In the genomic region with DNA sequence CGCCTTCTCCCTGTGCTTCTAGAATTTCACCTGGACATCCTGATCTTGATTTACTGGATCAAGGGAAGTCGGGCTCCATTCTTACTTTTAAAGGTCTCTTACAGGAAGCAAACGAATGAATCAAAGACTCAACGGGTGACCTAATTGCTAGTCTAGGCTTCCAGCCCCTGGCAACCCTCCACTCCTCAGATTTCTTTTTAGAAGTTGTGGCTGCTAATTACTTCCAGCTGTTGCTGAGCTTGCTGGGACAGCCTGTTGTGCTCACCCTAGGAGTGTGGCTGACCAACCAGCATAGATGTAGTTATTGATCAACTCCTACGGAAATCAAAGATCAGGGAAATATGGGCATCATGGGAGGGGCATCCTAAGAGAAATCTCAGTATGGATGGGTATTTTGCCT, we compare ENCODE assay signal across 14 mouse cellular contexts. TPM values are rescaled to one million over a fixed set of nuclear protein-coding genes. Genes with fewer than 3 reads are reported as not detected.
A peak's percentile ranks its signal among the peaks of the same experiment; 100 is the strongest.
DNase-seq lines count a peak whose midpoint lies in the region; ATAC-seq lines count a peak whose summit lies in the region.
"Had no signal": no experiment of that assay in that cellular context is flagged by ENCODE, and none has a peak within 500 bp of the region (broad histone marks: within the 10 kb centered on the region; RNA-seq: fewer than 3 reads in every experiment).

No protein-coding gene starts in this region.

- H3K9ac ChIP-seq in neural tube, embryonic 15.5 days (replicated peaks), result no peak overlapping the region
- H3K9ac ChIP-seq in embryonic facial prominence, embryonic 11.5 days (replicated peaks; ENCODE audit: low read length), result no peak overlapping the region
- H3K9ac ChIP-seq: heart, embryonic 15.5 days; neural tube, embryonic 13.5 days had no signal

- H3K4me2 ChIP-seq in neural tube, embryonic 15.5 days, result no peak overlapping the region
- no peak overlapping the region for H3K4me2 ChIP-seq in embryonic facial prominence, embryonic 11.5 days (ENCODE audit: low read depth, low read length)
- H3K4me2 ChIP-seq: heart, embryonic 15.5 days; neural tube, embryonic 13.5 days had no signal

- WGBS in neural tube, embryonic 15.5 days, result 76% methylated on average over 5 of the region's 5 CpGs
- 34% methylated on average over 5 of the region's 5 CpGs for WGBS in embryonic facial prominence, embryonic 11.5 days

- no peak overlapping the region for H3K4me3 ChIP-seq in neural tube, embryonic 15.5 days (replicated peaks)
- no peak overlapping the region for H3K4me3 ChIP-seq in embryonic facial prominence, embryonic 11.5 days (ENCODE audit: low read depth, low read length)
- H3K4me3 ChIP-seq: heart, embryonic 15.5 days; megakaryocyte, embryonic 14.5 days; neural tube, embryonic 13.5 days had no signal

- no peak for ATAC-seq in neural tube, embryonic 15.5 days (ENCODE audit: low FRiP score)
- ATAC-seq in embryonic facial prominence, embryonic 11.5 days (replicated peaks; ENCODE audit: insufficient number of reproducible peaks, low FRiP score, low TSS enrichment, low read depth), result peak; percentile 56; the same call in 1 of the 2 replicates
- no peak for ATAC-seq in erythroblast, adult 5-6 weeks (replicated peaks; ENCODE audit: low FRiP score, poor library complexity, severe bottlenecking)
- no peak for ATAC-seq in CD4-positive, CD25-positive, alpha-beta regulatory T cell, adult 4 months

- no peaks in the 10 kb centered on the region for H3K9me3 ChIP-seq in neural tube, embryonic 15.5 days (replicated peaks)
- no peaks in the 10 kb centered on the region for H3K9me3 ChIP-seq in embryonic facial prominence, embryonic 11.5 days (replicated peaks; ENCODE audit: control insufficient read depth, low read length)
- H3K9me3 ChIP-seq: G1E; heart, embryonic 15.5 days; neural tube, embryonic 13.5 days had no signal

- H3K27ac ChIP-seq in neural tube, embryonic 15.5 days (replicated peaks), result no peak overlapping the region
- no peak overlapping the region for H3K27ac ChIP-seq in embryonic facial prominence, embryonic 11.5 days (replicated peaks; ENCODE audit: low read depth, low read length)
- H3K27ac ChIP-seq: heart, embryonic 15.5 days; neural tube, embryonic 13.5 days had no signal

- no peaks in the 10 kb centered on the region for H3K36me3 ChIP-seq in neural tube, embryonic 15.5 days
- no peaks in the 10 kb centered on the region for H3K36me3 ChIP-seq in embryonic facial prominence, embryonic 11.5 days (replicated peaks; ENCODE audit: control insufficient read depth, insufficient read depth, low read depth, low read length)
- H3K36me3 ChIP-seq: G1E; heart, embryonic 15.5 days; neural tube, embryonic 13.5 days had no signal

- no peaks in the 10 kb centered on the region for H3K27me3 ChIP-seq in neural tube, embryonic 15.5 days (replicated peaks)
- no peaks in the 10 kb centered on the region for H3K27me3 ChIP-seq in embryonic facial prominence, embryonic 11.5 days (ENCODE audit: control insufficient read depth, insufficient read depth, low read length)
- H3K27me3 ChIP-seq: heart, embryonic 15.5 days; megakaryocyte, embryonic 14.5 days; neural tube, embryonic 13.5 days had no signal

- DNase-seq in neural tube, embryonic 10.5 days (ENCODE audit: extremely low spot score, low spot score), result peak; percentile 15
- DNase-seq in embryonic facial prominence, embryonic 11.5 days (ENCODE audit: low spot score), result peak; percentile 82
- peak; percentile 52 to 72 for DNase-seq in heart, adult 9 months (ENCODE audit: low spot score in 2 of 2)
- peak; percentile 52 for DNase-seq in lung, postnatal 36 days
- no peak for DNase-seq in frontal cortex, postnatal 36 days (ENCODE audit: low spot score in 2 of 2)
- DNase-seq: adrenal gland, adult 8-10 months; cerebellum, adult 11 months had no signal

- H3K4me1 ChIP-seq in neural tube, embryonic 15.5 days, result no peaks in the 10 kb centered on the region
- H3K4me1 ChIP-seq in embryonic facial prominence, embryonic 11.5 days (ENCODE audit: control insufficient read depth, insufficient read depth, low read length), result no peaks in the 10 kb centered on the region
- H3K4me1 ChIP-seq: heart, embryonic 15.5 days; megakaryocyte, embryonic 14.5 days; neural tube, embryonic 13.5 days had no signal

RNA-seq across cellular contexts. Expression of a gene that starts 14.7 kb away (rescaled TPM):
- polyA plus RNA-seq in neural tube, embryonic 15.5 days (2015; fragmentation: Nextera tagmentation; extraction: Ambion mirVana), result 0.92 and 0.95 TPM in 2 replicates
- polyA plus RNA-seq in embryonic facial prominence, embryonic 11.5 days (2014; fragmentation: Nextera tagmentation; extraction: Ambion mirVana), result 0.60 and 0.69 TPM in 2 replicates
- total RNA-seq in erythroblast, adult 5-6 weeks (2015; ENCODE audit: low replicate concordance), result not detected in 2 replicates
- not detected in 2 replicates for total RNA-seq in erythroblast, adult 5-6 weeks (2017; ENCODE audit: low replicate concordance)
- 10 to 100 TPM; 15.8 to 17.7 TPM for polyA plus RNA-seq in CD4-positive, CD25-positive, alpha-beta regulatory T cell, adult 4 months (2017; shearing (Covaris generic))
- polyA plus RNA-seq: G1E had no signal

Comparison
In these comparisons a context has a peak if more than half of its experiments do, and no peak if none do; other contexts are left out.
1. DNase-seq: peak in neural tube, embryonic 10.5 days (single experiment), embryonic facial prominence, embryonic 11.5 days (single experiment), heart, adult 9 months (2 of 2) and lung, postnatal 36 days (single experiment); none in frontal cortex, postnatal 36 days (0 of 2).